Mouse (Mus musculus) heart, postnatal 0 days (tissue): ENCODE results near the gene Trap1a. TPM values are rescaled to one million over a fixed set of nuclear protein-coding genes. Genes with fewer than 3 reads are reported as not detected.
"Not testable (repeated sequence)": the region's sequence is repeated elsewhere in the genome, so short reads cannot be mapped to it uniquely, and the experiment has no call there.

Experiments used
- ATAC-seq: fragments of 200-750 bp; cut with Nextera tagmentation; 2 replicates; pipeline ENCODE4 v1.8.0; 2017; ENCODE audit warnings: low read depth, moderate number of reproducible peaks, moderate library complexity; ENCODE audit not compliant: insufficient read depth
- DNase-seq: peaks from one replicate; pipeline ENCODE4 v3.0.0-alpha.2; 2016; ENCODE audit warnings: low spot score
- H3K27ac ChIP-seq: fragments of 300-500 bp; sonication (generic); 2 replicates; pipeline ENCODE4 v1.5.1; 2014; ENCODE audit warnings: low read depth, mild to moderate bottlenecking
- H3K27me3 ChIP-seq: fragments of 300-500 bp; sonication (generic); 2 replicates; pipeline ENCODE4 v1.6.1; 2014; ENCODE audit warnings: low read length, mixed read lengths; ENCODE audit not compliant: control insufficient read depth, insufficient read depth
- H3K36me3 ChIP-seq: fragments of 300-500 bp; sonication (generic); replicated peaks from 2 replicates; pipeline ENCODE4 v1.6.1; 2014; ENCODE audit warnings: low read length, mixed read lengths; ENCODE audit not compliant: control insufficient read depth, insufficient read depth
- H3K4me1 ChIP-seq: fragments of 300-500 bp; sonication (generic); 2 replicates; pipeline ENCODE4 v1.6.1; 2014; ENCODE audit warnings: antibody characterized with exemption; ENCODE audit not compliant: control insufficient read depth, insufficient read depth
- H3K4me2 ChIP-seq: fragments of 300-500 bp; sonication (generic); 2 replicates; pipeline ENCODE4 v1.6.1; 2014; ENCODE audit warnings: low read depth, mild to moderate bottlenecking, low read length, moderate library complexity
- H3K4me3 ChIP-seq: fragments of 300-500 bp; sonication (generic); 2 replicates; pipeline ENCODE4 v1.5.1; 2014; ENCODE audit warnings: low read depth, low read length
- H3K9ac ChIP-seq: fragments of 300-500 bp; sonication (generic); replicated peaks from 2 replicates; pipeline ENCODE4 v1.6.1; 2014; ENCODE audit warnings: low read depth, low read length, mixed read lengths
- H3K9me3 ChIP-seq: fragments of 300-500 bp; sonication (generic); replicated peaks from 2 replicates; pipeline ENCODE4 v1.6.1; 2016; ENCODE audit warnings: low read length; ENCODE audit not compliant: control insufficient read depth
- CTCF ChIP-seq: IDR thresholded peaks from 2 replicates; pipeline ENCODE4 v1.5.1; 2016; ENCODE audit warnings: antibody characterized with exemption, control low read depth, low read depth
- EP300 ChIP-seq: IDR thresholded peaks from 2 replicates; pipeline ENCODE4 v1.6.1; 2016; ENCODE audit warnings: antibody characterized with exemption, low read depth
- WGBS: fragments of 180-500 bp; shearing (Covaris S2); extraction: QIAGEN DNeasy Blood & Tissue Kit; methylation state at CpG from one replicate; pipeline ENCODE4 v1.1.7; 2014; 5-methylcytosine and 5-hydroxymethylcytosine counted together
- polyA plus RNA-seq: library from polyadenylated mRNA; unstranded; fragments of >200 nt; fragmentation: Nextera tagmentation; extraction: Ambion mirVana; gene quantifications from 2 replicates; pipeline ENCODE4 v1.2.1, GENCODE M21; 2015
- total RNA-seq: library from RNA; depleted of rRNA; stranded (reverse); fragments of >200 nt; gene quantifications from 2 replicates; pipeline ENCODE4 v1.2.3, GENCODE M21; 2014; ENCODE audit warnings: low replicate concordance; rRNA removed

Trap1a gene
- total RNA-seq (not detected in 2 replicates), polyA plus RNA-seq (not detected in 2 replicates)

DNA sequence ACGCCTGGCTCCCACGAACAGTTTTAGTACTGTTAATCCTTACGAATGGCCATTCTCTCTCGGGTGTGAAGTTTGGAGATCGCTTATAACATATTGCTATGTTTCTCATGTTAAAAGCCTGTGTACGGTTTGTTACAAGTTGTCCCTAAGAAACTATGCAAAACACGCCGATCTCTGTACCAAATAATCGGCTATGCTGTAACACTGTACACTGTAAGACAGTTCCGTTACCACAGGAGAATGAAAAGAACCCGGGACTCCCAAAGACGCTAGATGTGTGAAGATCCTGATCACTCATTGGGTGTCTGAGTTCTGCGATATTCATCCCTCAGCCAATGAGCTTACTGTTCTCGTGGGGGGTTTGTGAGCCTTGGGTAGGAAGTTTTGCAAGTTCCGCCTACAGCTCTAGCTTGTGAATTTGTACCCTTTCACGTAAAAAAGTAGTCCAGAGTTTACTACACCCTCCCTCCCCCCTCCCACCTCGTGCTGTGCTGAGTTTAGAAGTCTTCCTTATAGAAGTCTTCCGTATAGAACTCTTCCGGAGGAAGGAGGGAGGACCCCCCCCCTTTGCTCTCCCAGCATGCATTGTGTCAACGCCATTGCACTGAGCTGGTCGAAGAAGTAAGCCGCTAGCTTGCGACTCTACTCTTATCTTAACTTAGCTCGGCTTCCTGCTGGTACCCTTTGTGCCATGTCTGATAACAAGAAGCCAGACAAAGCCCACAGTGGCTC lies at the start of gene Trap1a:
TSS of gene Trap1a (plus strand) at position 421 of the 732 bp plus-strand sequence.
- Histone ChIP-seq H3K4me2 (no peak within 1 kb of the TSS), H3K4me1 (no peaks in the 10 kb centered on the region), H3K27ac (no peak within 1 kb of the TSS), H3K9ac (no peak within 1 kb of the TSS), H3K9me3 (no peaks in the 10 kb centered on the region), H3K36me3 (no peaks in the 10 kb centered on the region), H3K4me3 (no peak within 1 kb of the TSS), H3K27me3 (no peaks in the 10 kb centered on the region)
- TF ChIP-seq EP300 (no peak), CTCF (no peak)
- 82% methylated on average over 24 of the region's 24 CpGs for WGBS
- DNase-seq (no peak), ATAC-seq (no peak)

DNA sequence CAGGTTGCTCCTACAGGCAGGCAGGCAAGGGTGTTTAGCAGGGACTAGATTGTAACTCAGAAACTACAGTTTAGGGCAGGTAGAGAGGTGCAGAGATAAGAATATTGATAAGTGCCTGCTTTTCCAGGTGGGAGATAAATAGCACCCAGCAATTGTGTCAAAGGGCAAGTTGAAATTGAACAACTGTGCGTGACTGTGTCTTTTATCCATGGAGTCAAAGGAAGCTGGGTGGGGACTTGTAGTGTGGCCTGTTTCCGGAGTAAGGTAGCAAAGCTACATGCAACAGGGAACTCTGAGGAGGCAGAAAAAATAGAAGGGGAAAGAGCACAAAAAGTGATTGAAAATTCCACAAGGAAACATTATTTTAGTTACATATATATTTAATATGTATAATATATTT lies 40.4 kb upstream of the Trap1a start:
- Histone ChIP-seq H3K4me3 (no peak overlapping the region), H3K36me3 (no peaks in the 10 kb centered on the region), H3K27me3 (no peaks in the 10 kb centered on the region), H3K4me1 (no peaks in the 10 kb centered on the region), H3K27ac (no peak overlapping the region), H3K9me3 (no peaks in the 10 kb centered on the region), H3K9ac (no peak overlapping the region), H3K4me2 (no peak overlapping the region)
- 87% methylated on average over 2 of the region's 2 CpGs for WGBS
- DNase-seq (no peak), ATAC-seq (no peak)
- no peak for TF ChIP-seq EP300
- TF ChIP-seq CTCF = no peak

DNA sequence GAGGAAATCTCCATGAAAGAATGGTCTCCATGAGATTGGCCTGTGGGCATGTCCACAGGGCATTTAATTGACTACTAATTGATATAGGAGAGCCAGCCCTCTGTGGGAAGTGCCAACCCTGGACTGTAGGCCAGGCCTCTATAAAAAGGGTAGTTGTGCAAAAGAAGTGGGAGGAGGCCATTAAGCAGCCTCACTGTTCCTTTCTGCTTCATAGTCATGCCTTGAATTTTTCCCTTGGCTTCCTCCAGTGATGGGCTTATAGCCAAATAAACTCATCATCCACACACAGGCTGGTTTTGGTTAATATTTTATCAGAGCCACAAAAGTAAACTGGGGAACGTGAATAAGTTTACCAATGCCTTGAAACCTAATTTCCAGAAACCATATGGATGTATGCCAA lies 38.2 kb upstream of the Trap1a start:
- Histone ChIP-seq H3K4me2 (no peak overlapping the region), H3K27ac (no peak overlapping the region), H3K4me1 (no peaks in the 10 kb centered on the region), H3K9ac (no peak overlapping the region), H3K36me3 (no peaks in the 10 kb centered on the region), H3K9me3 (no peaks in the 10 kb centered on the region), H3K4me3 (no peak overlapping the region), H3K27me3 (no peaks in the 10 kb centered on the region)
- ATAC-seq (no peak), DNase-seq (no peak)
- 56% methylated on average over 1 of the region's 1 CpGs for WGBS
- TF ChIP-seq CTCF (no peak), EP300 (no peak)

DNA sequence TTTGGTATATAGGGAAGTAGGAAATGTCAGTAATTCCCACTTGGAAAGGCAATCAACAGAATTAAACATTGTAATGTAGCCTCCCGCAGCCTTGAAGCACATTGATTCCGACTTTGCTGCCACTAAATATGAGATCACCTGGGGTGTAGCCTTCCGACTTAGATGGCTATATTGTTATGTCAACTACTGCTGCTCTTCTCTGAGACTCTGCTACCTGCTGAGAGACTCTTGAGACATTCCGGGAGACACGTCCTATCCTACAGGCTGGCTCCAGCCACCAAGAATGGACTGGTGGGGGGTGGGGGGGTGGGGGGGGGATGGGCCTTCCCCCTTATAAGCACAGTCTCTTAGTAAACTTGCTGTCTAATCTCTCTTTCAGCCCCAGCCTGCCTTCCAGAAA lies 16.1 kb upstream of the Trap1a start:
- H3K4me1 ChIP-seq, H3K27me3 ChIP-seq, ATAC-seq, DNase-seq, H3K27ac ChIP-seq, H3K4me2 ChIP-seq, H3K9ac ChIP-seq, H3K4me3 ChIP-seq, H3K9me3 ChIP-seq, H3K36me3 ChIP-seq: not testable (repeated sequence)
- 75% methylated on average over 5 of the region's 5 CpGs for WGBS

DNA sequence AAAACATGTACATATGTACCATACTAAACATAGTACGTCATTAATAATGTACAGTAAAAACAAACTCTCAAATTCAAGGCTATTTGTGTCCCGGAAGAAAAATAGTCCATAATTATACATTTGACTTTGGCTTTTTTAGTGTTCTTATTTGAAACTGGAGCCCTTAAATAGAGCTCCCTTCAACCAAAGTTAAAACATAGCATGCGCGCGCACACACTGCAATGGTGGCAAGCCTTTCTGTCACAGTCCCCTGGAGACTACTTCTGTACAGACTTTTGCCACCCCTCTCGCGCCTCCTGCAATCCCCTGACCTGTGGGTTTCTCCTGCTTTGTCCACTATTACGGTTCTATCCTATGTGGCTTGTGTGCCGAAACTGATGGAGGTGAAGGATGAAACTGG lies 900 bp upstream of the Trap1a start:
- Histone ChIP-seq H3K36me3 (no peaks in the 10 kb centered on the region), H3K9ac (no peak overlapping the region), H3K27ac (no peak overlapping the region), H3K4me3 (no peak overlapping the region), H3K27me3 (no peaks in the 10 kb centered on the region), H3K4me1 (no peaks in the 10 kb centered on the region), H3K9me3 (no peaks in the 10 kb centered on the region), H3K4me2 (no peak overlapping the region)
- WGBS = 87% methylated on average over 9 of the region's 9 CpGs
- no peak for DNase-seq
- no peak for TF ChIP-seq CTCF
- no peak for TF ChIP-seq EP300
- ATAC-seq = no peak
